ENCODE assay signal across 24 mouse cellular contexts in genomic region chr3:130925000-130925399, GRCm38 (mm10).
DNase-seq lines count a peak whose midpoint lies in the region; ATAC-seq and TF ChIP-seq lines count a peak whose summit lies in the region.
"Had no signal": no experiment of that assay in that cellular context is flagged by ENCODE, and none has a peak within 500 bp of the region (broad histone marks: within the 10 kb centered on the region; RNA-seq: fewer than 3 reads in every experiment).

No protein-coding gene starts in this region.

- no peak overlapping the region for H3K27ac ChIP-seq in lung, embryonic 16.5 days (ENCODE audit: low read length)
- H3K27ac ChIP-seq in limb, embryonic 14.5 days (replicated peaks; ENCODE audit: low read depth, low read length), result no peak overlapping the region
- H3K27ac ChIP-seq: forebrain, embryonic 10.5 days; hindbrain, embryonic 10.5 days; hindbrain, embryonic 15.5 days; kidney, postnatal 0 days; liver, embryonic 15.5 days; lung, embryonic 15.5 days; macrophage; midbrain, embryonic 15.5 days; neural tube, embryonic 12.5 days had no signal

- peak; percentile 35 to 47 for DNase-seq in cerebellum, postnatal 10 days
- DNase-seq in cerebellum, adult 9-10 months, result no peak
- no peak for DNase-seq in lung, postnatal 4 days
- DNase-seq in Patski (ENCODE audit: low read depth, low spot score), result no peak
- no peak for DNase-seq in limb, embryonic 14.5 days (ENCODE audit: low spot score)
- DNase-seq in urinary bladder, postnatal 14 days (ENCODE audit: low spot score), result no peak
- DNase-seq: adrenal gland, postnatal 14 days; cerebellum, adult 11-12 months; forebrain, postnatal 0 days; heart, postnatal 14 days; kidney, adult 18-20 months; kidney, postnatal 4 days; left cerebral cortex, postnatal 4 days had no signal

- CTCF ChIA-PET in Patski (lab: Charles Lee), result interaction anchor here (1.4 to 2.6 kb wide), 2 partner anchors 9 to 30 kb away, joined by 4 to 10 read pairs; no protein-coding TSS in a partner anchor

- H3K9ac ChIP-seq in lung, embryonic 16.5 days (ENCODE audit: low read length), result no peak overlapping the region
- no peak overlapping the region for H3K9ac ChIP-seq in limb, embryonic 14.5 days (ENCODE audit: low read depth, low read length, severe bottlenecking)
- H3K9ac ChIP-seq: forebrain, postnatal 0 days; hindbrain, embryonic 15.5 days; liver, embryonic 15.5 days; lung, embryonic 15.5 days; midbrain, embryonic 15.5 days; neural tube, embryonic 12.5 days had no signal

- in situ Hi-C loops in Patski (cut with MboI; ENCODE audit: low pct_unique_long_range_greater_than_20kb), result no loop called here

- no peak for TF ChIP-seq POLR2A in limb, embryonic 14.5 days (IDR thresholded peaks at IDR 0.05; ENCODE audit: borderline replicate concordance, extremely low read depth, insufficient read depth, insufficient read length)

- H3K4me3 ChIP-seq in lung, embryonic 16.5 days (ENCODE audit: low read length), result no peak overlapping the region
- no peak overlapping the region for H3K4me3 ChIP-seq in limb, embryonic 14.5 days (replicated peaks; ENCODE audit: low read length)
- H3K4me3 ChIP-seq: forebrain, embryonic 10.5 days; hindbrain, embryonic 10.5 days; hindbrain, embryonic 15.5 days; liver, embryonic 15.5 days; lung, embryonic 15.5 days; midbrain, embryonic 15.5 days; neural tube, embryonic 12.5 days had no signal

- 48% methylated on average over 5 of the region's 5 CpGs for whole genome bisulfite sequencing in lung, embryonic 16.5 days
- WGBS in limb, embryonic 14.5 days, result 37% methylated on average over 5 of the region's 5 CpGs

- no peaks in the 10 kb centered on the region for H3K36me3 ChIP-seq in lung, embryonic 16.5 days (ENCODE audit: control insufficient read depth, insufficient read depth, low read length)
- no peaks in the 10 kb centered on the region for H3K36me3 ChIP-seq in limb, embryonic 14.5 days (ENCODE audit: control insufficient read depth, insufficient read depth, low read length)
- H3K36me3 ChIP-seq: forebrain, embryonic 10.5 days; hindbrain, embryonic 10.5 days; hindbrain, embryonic 15.5 days; liver, embryonic 15.5 days; lung, embryonic 15.5 days; midbrain, embryonic 15.5 days; neural tube, embryonic 12.5 days had no signal

- POLR2A ChIA-PET in Patski (lab: Charles Lee), result no interaction called here

- ATAC-seq in lung, embryonic 16.5 days (ENCODE audit: low read depth), result peak; percentile 28; the same call in 1 of the 2 replicates
- ATAC-seq in Patski, result peak; percentile 61
- 0 out of 2 replicates have a peak, but pooled peaks have one; percentile 37 for ATAC-seq in limb, embryonic 14.5 days (ENCODE audit: low FRiP score, low read depth)
- ATAC-seq: forebrain, postnatal 0 days; inflammation-experienced regulatory T-cells, adult 6 months; midbrain, embryonic 15.5 days had no signal

- no peaks in the 10 kb centered on the region; the same call in 1 of the 2 replicates for H3K4me1 ChIP-seq in lung, embryonic 16.5 days (replicated peaks; ENCODE audit: control insufficient read depth, insufficient read depth, low read length)
- peaks cover 10% of the 10 kb centered on the region; the same call in 1 of the 2 replicates for H3K4me1 ChIP-seq in limb, embryonic 14.5 days (ENCODE audit: control insufficient read depth, insufficient read depth, low read length)
- H3K4me1 ChIP-seq: liver, embryonic 15.5 days; lung, embryonic 15.5 days had no signal

- H3K9me3 ChIP-seq in lung, embryonic 16.5 days (ENCODE audit: control insufficient read depth, low read length), result no peaks in the 10 kb centered on the region
- H3K9me3 ChIP-seq in limb, embryonic 14.5 days (ENCODE audit: control insufficient read depth, low read length), result no peaks in the 10 kb centered on the region
- H3K9me3 ChIP-seq: forebrain, embryonic 10.5 days; hindbrain, embryonic 10.5 days; hindbrain, embryonic 15.5 days; liver, embryonic 15.5 days; lung, embryonic 15.5 days; midbrain, embryonic 15.5 days; neural tube, embryonic 12.5 days had no signal

- H3K4me2 ChIP-seq in lung, embryonic 16.5 days (ENCODE audit: low read depth, low read length), result no peak overlapping the region
- H3K4me2 ChIP-seq in limb, embryonic 14.5 days (replicated peaks; ENCODE audit: low read depth, low read length, severe bottlenecking), result no peak overlapping the region
- H3K4me2 ChIP-seq: hindbrain, embryonic 15.5 days; liver, embryonic 15.5 days; lung, embryonic 15.5 days; midbrain, embryonic 15.5 days; neural tube, embryonic 12.5 days had no signal

- H3K27me3 ChIP-seq in lung, embryonic 16.5 days (ENCODE audit: control insufficient read depth, insufficient read depth, low read depth, low read length), result no peaks in the 10 kb centered on the region
- no peaks in the 10 kb centered on the region for H3K27me3 ChIP-seq in Patski
- no peaks in the 10 kb centered on the region for H3K27me3 ChIP-seq in limb, embryonic 14.5 days (ENCODE audit: control insufficient read depth, insufficient read depth, low read length)
- H3K27me3 ChIP-seq: liver, embryonic 15.5 days; midbrain, embryonic 15.5 days had no signal

- no peak for TF ChIP-seq CTCF in Patski (IDR thresholded peaks at IDR 0.05)

Comparison
In these comparisons a context has a peak if more than half of its experiments do, and no peak if none do; other contexts are left out.
1. DNase-seq: peak in cerebellum, postnatal 10 days (2 of 2); none in cerebellum, adult 9-10 months (single experiment), lung, postnatal 4 days (0 of 2), Patski (single experiment), limb, embryonic 14.5 days (single experiment) and urinary bladder, postnatal 14 days (single experiment).
2. Peak in every context shown above with its lines, with median percentiles within 50 percentile points of each other: ATAC-seq.